Mouse (Mus musculus) heart, embryonic 14.5 days (tissue): ENCODE measurements at regions not wholly inside any gene's neighbourhood (a gene's known extent, or its start where the extent isn't known, plus 50 kb on each side); places are given as distances from the start of the nearest gene placed in this dataset.

Experiments used
- ATAC-seq: fragments of 200-750 bp; cut with Nextera tagmentation; 2 replicates; pipeline ENCODE4 v1.8.0; 2017; ENCODE audit warnings: low read depth, moderate TSS enrichment; ENCODE audit not compliant: insufficient number of reproducible peaks, insufficient read depth, low FRiP score
- H3K27ac ChIP-seq, 2 experiments: fragments of 200-500 bp in 1 of 2; fragments of 300-500 bp in 1 of 2; sonication (generic) in 1 of 2; replicated peaks in 1 of 2; 2 replicates each; pipeline ENCODE4 v1.5.1; 2012 to 2014; ENCODE audit warnings: low read depth in 2 of 2, low read length in 2 of 2, control low read depth in 1 of 2, mild to moderate bottlenecking in 1 of 2, mixed read lengths in 1 of 2; ENCODE audit not compliant: control insufficient read depth in 1 of 2, insufficient read depth in 1 of 2
- H3K27me3 ChIP-seq: fragments of 300-500 bp; sonication (generic); 2 replicates; pipeline ENCODE4 v1.6.1; 2014; ENCODE audit warnings: mild to moderate bottlenecking, low read length, control low read depth; ENCODE audit not compliant: control insufficient read depth, insufficient read depth
- H3K36me3 ChIP-seq: fragments of 300-500 bp; sonication (generic); 2 replicates; pipeline ENCODE4 v1.6.1; 2014; ENCODE audit warnings: mild to moderate bottlenecking, control low read depth, low read length, mixed read lengths; ENCODE audit not compliant: control insufficient read depth, insufficient read depth
- H3K4me1 ChIP-seq, 2 experiments: fragments of 200-500 bp in 1 of 2; fragments of 300-500 bp in 1 of 2; sonication (generic) in 1 of 2; 2 replicates each; pipeline ENCODE4 v1.6.1; 2012 to 2014; ENCODE audit warnings: low read length in 2 of 2, control low read depth in 1 of 2, mixed read lengths in 1 of 2; ENCODE audit not compliant: control insufficient read depth in 2 of 2, insufficient read depth in 2 of 2
- H3K4me2 ChIP-seq: fragments of 300-500 bp; sonication (generic); 2 replicates; pipeline ENCODE4 v1.6.1; 2014; ENCODE audit warnings: mild to moderate bottlenecking, low read length
- H3K4me3 ChIP-seq, 2 experiments: fragments of 200-500 bp in 1 of 2; fragments of 300-500 bp in 1 of 2; sonication (generic) in 1 of 2; 2 replicates each; pipeline ENCODE4 v1.5.1; 2012 to 2014; ENCODE audit warnings: low read length in 2 of 2, mild to moderate bottlenecking in 2 of 2, control low read depth in 1 of 2, low read depth in 1 of 2, moderate library complexity in 1 of 2; ENCODE audit not compliant: control insufficient read depth in 1 of 2, insufficient read depth in 1 of 2
- H3K9ac ChIP-seq: fragments of 300-500 bp; sonication (generic); 2 replicates; pipeline ENCODE4 v1.6.1; 2014; ENCODE audit warnings: mild to moderate bottlenecking, low read length
- H3K9me3 ChIP-seq: fragments of 300-500 bp; sonication (generic); 2 replicates; pipeline ENCODE4 v1.6.1; 2016; ENCODE audit warnings: low read length, control low read depth; ENCODE audit not compliant: control insufficient read depth
- WGBS: fragments of 180-500 bp; shearing (Covaris S2); extraction: QIAGEN DNeasy Blood & Tissue Kit; methylation state at CpG from one replicate; pipeline ENCODE4 v1.1.7; 2014; 5-methylcytosine and 5-hydroxymethylcytosine counted together

DNA sequence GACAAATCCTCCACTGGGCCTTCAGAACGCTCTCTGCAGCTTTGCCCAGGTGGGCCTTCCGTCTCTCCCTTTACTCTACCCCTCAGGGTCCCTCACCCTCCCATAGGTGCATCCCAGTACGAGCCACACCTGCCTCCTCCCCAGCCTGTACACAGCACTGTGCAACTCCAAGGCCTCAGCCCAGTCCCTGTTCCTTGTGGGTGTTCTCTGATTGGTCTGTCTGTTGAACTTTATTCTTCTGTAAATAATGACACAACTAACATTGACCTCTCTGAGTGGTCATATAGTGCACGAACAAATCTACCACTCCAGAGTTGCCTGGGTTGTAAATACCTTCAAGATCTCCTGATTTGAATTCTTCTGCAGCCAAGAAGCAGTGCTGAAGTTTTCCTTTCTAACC lies 167.8 kb upstream of the Hes1 start:
- H3K4me2 ChIP-seq: no peak overlapping the region
- H3K36me3 ChIP-seq: no peaks in the 10 kb centered on the region
- no peaks in the 10 kb centered on the region for H3K9me3 ChIP-seq
- H3K9ac ChIP-seq: no peak overlapping the region
- no peak overlapping the region for H3K4me3 ChIP-seq
- peaks cover 23 to 25% of the 10 kb centered on the region in 2 experiments for H3K4me1 ChIP-seq
- H3K27me3 ChIP-seq: no peaks in the 10 kb centered on the region
- WGBS: 81% methylated on average over 4 of the region's 4 CpGs
- ATAC-seq: no peak
- H3K27ac ChIP-seq: no peak overlapping the region

DNA sequence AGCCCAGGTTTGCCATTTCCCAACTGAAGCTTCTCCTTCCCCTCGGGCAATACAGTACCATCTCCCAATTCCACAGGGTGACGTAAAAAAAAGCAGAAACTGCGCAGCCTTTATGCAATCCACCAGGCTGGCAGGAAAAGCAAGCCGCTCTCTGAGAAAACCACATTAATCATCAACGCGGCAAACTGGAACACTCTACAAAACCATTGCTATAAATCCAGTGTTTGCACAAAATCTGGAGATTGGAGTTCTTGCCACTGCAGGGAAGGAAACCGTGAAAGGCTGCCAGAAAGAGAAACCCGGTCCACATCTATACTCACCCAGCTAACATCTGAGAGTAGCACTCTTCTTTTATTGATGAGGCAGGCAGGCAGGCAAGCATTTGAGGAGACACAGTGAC lies 160.7 kb upstream of the Hes1 start:
- Histone ChIP-seq H3K4me2 (no peak overlapping the region), H3K27me3 (no peaks in the 10 kb centered on the region)

DNA sequence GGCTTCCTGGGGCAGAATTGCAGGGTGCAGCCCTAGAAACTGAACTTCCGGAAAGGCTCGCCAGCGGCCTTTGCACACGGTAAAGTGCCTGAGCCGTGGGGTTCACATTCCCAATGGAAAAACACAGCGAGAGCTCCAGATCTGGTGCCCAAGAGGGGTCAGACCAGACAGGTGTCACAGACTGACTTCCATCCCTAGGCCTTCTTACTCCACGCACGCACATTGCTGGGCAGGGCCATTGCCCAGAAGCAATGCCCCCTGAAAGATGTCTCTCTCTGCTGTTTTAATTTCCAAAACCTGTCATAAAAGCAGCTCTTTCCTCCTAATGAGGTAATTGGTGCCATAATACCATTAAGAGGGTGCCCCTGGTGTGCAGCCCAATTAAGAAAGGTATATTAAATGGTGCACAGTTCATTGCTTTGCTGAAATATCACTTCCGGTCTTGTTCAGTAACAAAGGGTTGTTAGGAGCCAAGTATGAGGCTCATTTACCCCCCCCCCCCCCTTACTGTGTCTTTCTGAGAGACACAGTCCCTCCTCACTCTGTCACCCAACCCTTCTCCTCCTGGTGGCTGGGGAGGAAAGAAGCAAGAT lies 159.9 kb upstream of the Hes1 start:
- H3K27ac ChIP-seq: no peak overlapping the region
- ATAC-seq: no peak
- WGBS: 87% methylated on average over 9 of the region's 9 CpGs
- H3K27me3 ChIP-seq: no peaks in the 10 kb centered on the region
- H3K9ac ChIP-seq: no peak overlapping the region
- no peak overlapping the region for H3K4me2 ChIP-seq
- H3K36me3 ChIP-seq: no peaks in the 10 kb centered on the region
- peaks cover 0 to 5% of the 10 kb centered on the region in 2 experiments; a peak in 2 of 4 replicates for H3K4me1 ChIP-seq
- no peak overlapping the region for H3K4me3 ChIP-seq
- H3K9me3 ChIP-seq: no peaks in the 10 kb centered on the region

More for the DNA sequence above, 160.7 kb upstream of the Hes1 start:
- Histone ChIP-seq H3K9me3 (no peaks in the 10 kb centered on the region), H3K27ac (no peak overlapping the region), H3K36me3 (no peaks in the 10 kb centered on the region), H3K9ac (no peak overlapping the region), H3K4me3 (no peak overlapping the region), H3K4me1 (peaks cover 0 to 5% of the 10 kb centered on the region in 2 experiments; a peak in 2 of 4 replicates)
- no peak for ATAC-seq
- 81% methylated on average over 8 of the region's 8 CpGs for WGBS

DNA sequence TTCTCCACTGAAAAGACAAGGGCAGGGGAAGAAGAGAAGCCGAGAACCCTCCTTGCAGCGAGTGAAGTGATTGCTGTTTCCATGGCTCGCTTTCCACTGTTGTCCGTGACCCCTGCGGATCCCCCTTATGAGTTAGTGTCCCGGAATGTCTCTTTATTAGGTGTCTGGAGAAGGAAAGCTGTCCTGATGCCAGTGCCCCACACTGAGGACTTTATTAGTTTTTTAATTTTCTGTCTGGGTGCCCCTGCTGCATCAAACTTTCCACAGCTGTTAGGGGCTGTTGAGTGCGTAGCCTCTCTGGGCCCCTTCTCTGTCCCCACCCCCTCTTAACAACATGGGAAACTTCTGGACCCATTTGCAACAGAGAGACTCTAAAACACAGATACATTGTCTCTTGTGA lies 156.9 kb upstream of the Hes1 start:
- H3K27me3 ChIP-seq: no peaks in the 10 kb centered on the region
- no peak overlapping the region for H3K9ac ChIP-seq
- peaks cover 7% of the 10 kb centered on the region; the same call in 1 of the 2 replicates for H3K9me3 ChIP-seq
- WGBS: 75% methylated on average over 7 of the region's 7 CpGs
- ATAC-seq: no peak
- no peak overlapping the region for H3K27ac ChIP-seq
- no peak overlapping the region for H3K4me2 ChIP-seq
- peaks cover 0 to 7% of the 10 kb centered on the region in 2 experiments; a peak in 2 of 4 replicates for H3K4me1 ChIP-seq
- no peaks in the 10 kb centered on the region for H3K36me3 ChIP-seq
- H3K4me3 ChIP-seq: no peak overlapping the region

DNA sequence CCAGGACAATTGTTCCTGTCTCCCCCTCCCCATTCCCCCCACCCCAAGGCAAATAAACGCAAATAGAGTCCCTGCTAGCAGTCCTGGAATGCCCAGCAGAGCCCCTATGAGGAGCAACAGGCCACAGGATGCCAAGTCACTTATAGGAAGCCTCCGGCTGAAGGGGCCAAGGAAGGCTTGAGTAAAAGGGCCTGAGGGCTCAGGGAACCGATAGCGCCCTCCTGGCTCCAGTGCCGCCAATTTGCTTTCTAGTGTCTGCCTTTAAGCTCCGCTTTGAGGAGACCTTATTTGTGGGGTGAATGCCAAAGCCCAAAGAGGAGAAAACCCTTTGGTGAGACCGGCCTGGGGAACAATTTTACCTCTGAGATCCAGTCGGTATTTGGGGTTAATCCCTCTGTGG lies 156.2 kb upstream of the Hes1 start:
- peaks cover 7% of the 10 kb centered on the region; the same call in 1 of the 2 replicates for H3K9me3 ChIP-seq
- H3K36me3 ChIP-seq: no peaks in the 10 kb centered on the region
- H3K9ac ChIP-seq: no peak overlapping the region
- peaks cover 0 to 7% of the 10 kb centered on the region in 2 experiments; a peak in 2 of 4 replicates for H3K4me1 ChIP-seq
- ATAC-seq: no peak
- 51% methylated on average over 8 of the region's 8 CpGs for WGBS
- no peak overlapping the region for H3K4me3 ChIP-seq
- no peaks in the 10 kb centered on the region for H3K27me3 ChIP-seq
- H3K27ac ChIP-seq: no peak overlapping the region
- H3K4me2 ChIP-seq: no peak overlapping the region

DNA sequence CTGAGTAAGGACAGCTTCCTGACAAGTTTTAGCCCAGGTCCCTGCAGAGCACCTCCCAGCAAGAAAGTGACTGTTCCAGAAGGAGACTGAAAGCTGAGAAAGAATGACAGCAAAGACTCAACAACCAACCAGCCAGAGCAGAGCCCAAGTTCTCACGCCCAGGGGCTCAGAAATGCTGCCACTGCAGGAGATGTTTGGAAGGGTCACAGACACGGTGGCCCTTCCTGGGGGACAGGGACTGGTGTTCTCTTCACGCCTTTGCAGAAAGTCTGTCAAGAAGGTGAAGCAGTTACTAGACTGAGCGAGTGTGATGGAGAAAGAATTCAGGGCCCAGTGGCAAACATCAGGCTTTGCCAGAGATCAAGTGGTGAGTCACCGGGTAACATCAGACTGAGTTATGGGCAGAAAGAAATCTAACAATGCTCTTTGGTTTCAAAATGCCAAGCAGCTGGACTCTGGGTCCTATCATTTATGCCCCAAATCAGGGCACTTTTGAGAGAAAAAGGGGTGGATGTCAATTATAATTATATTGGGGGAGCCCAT lies 154.2 kb upstream of the Hes1 start:
- no peak overlapping the region for H3K27ac ChIP-seq
- no peaks in the 10 kb centered on the region for H3K36me3 ChIP-seq
- H3K4me2 ChIP-seq: no peak overlapping the region
- ATAC-seq: no peak
- no peak overlapping the region for H3K9ac ChIP-seq
- H3K27me3 ChIP-seq: no peaks in the 10 kb centered on the region
- peaks cover 0 to 7% of the 10 kb centered on the region in 2 experiments; a peak in 2 of 4 replicates for H3K4me1 ChIP-seq
- H3K9me3 ChIP-seq: peaks cover 7% of the 10 kb centered on the region; the same call in 1 of the 2 replicates
- WGBS: 53% methylated on average over 5 of the region's 5 CpGs
- H3K4me3 ChIP-seq: no peak overlapping the region

DNA sequence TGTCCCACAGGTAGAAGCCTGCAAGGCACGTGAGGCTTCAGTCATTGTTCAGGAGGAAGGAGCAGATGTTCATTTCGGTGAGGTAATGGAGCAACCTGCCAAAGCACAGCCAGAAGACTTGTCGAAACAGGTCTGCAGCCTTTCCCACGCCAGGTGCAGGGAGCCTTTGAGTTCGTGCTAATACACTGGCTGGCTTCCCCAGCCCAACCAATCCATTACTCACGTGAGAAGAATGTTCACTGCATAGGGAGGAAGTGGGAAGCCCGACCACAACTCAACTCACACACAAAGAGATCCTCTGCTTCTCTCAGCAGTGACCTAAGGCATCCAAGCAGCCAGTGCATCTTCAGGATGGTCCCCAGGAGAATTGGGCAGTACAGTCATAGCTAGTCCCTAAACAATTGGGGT lies 153.0 kb upstream of the Hes1 start:
- no peak overlapping the region for H3K27ac ChIP-seq
- H3K36me3 ChIP-seq: no peaks in the 10 kb centered on the region
- H3K4me3 ChIP-seq: no peak overlapping the region
- 69% methylated on average over 7 of the region's 7 CpGs for WGBS
- H3K9ac ChIP-seq: no peak overlapping the region
- no peak for ATAC-seq
- peaks cover 7% of the 10 kb centered on the region; the same call in 1 of the 2 replicates for H3K9me3 ChIP-seq
- H3K27me3 ChIP-seq: no peaks in the 10 kb centered on the region
- no peak overlapping the region for H3K4me2 ChIP-seq
- H3K4me1 ChIP-seq: peaks cover 4 to 7% of the 10 kb centered on the region in 2 experiments; a peak in 2 of 4 replicates
